Mouse (Mus musculus) CD8-positive naive resting alpha-beta T cell, adult 2 months (primary cell): Measurements from ENCODE around the gene Rab3gap1.

Source experiments
- DNase-seq, 2 experiments: peaks; one replicate each; pipeline ENCODE4 v3.0.0; 2022; ENCODE audit warnings: low read depth in 2 of 2, low spot score in 2 of 2

The Rab3gap1 gene

GRCm38 (mm10) chr1:127868300-127869261 lies at the start of gene Rab3gap1:
Rab3gap1 (plus strand) TSS chr1:127868773.
- DNase-seq: peak; percentile 87 to 92

GRCm38 (mm10) chr1:127827325-127827724 lies 41.2 kb upstream of the Rab3gap1 start:
- peak; percentile 40 to 55 for DNase-seq

- DNase-seq: peak; percentile 68 to 73
These were observed 38.2 kb upstream of the Rab3gap1 start for GRCm38 (mm10) chr1:127830215-127830921.

GRCm38 (mm10) chr1:127833714-127834113 lies 34.9 kb upstream of the Rab3gap1 start:
- no peak for DNase-seq

- no peak for DNase-seq
These were observed 34.4 kb upstream of the Rab3gap1 start for GRCm38 (mm10) chr1:127834202-127834601.

- no peak for DNase-seq
These were observed 32.0 kb upstream of the Rab3gap1 start for GRCm38 (mm10) chr1:127836619-127837018.

- DNase-seq: no peak
These were observed 30.0 kb upstream of the Rab3gap1 start for GRCm38 (mm10) chr1:127838602-127839001.

GRCm38 (mm10) chr1:127845472-127845871 lies 23.1 kb upstream of the Rab3gap1 start:
- no peak for DNase-seq

- DNase-seq: no peak
These were observed 18.4 kb upstream of the Rab3gap1 start for GRCm38 (mm10) chr1:127850075-127850610.

GRCm38 (mm10) chr1:127854486-127855222 lies 13.9 kb upstream of the Rab3gap1 start, which contains the start of gene Map3k19:
Map3k19 (minus strand) TSS chr1:127855031.
- no peak for DNase-seq

GRCm38 (mm10) chr1:127858945-127859648 lies 9.5 kb upstream of the Rab3gap1 start:
- DNase-seq: no peak

- no peak for DNase-seq
These were observed 8.7 kb upstream of the Rab3gap1 start for GRCm38 (mm10) chr1:127859799-127860400.

- DNase-seq: no peak
These were observed 8.1 kb upstream of the Rab3gap1 start for GRCm38 (mm10) chr1:127860492-127860891.

GRCm38 (mm10) chr1:127861900-127862299 lies 6.7 kb upstream of the Rab3gap1 start:
- no peak for DNase-seq

- DNase-seq: no peak
These were observed 4.8 kb upstream of the Rab3gap1 start for GRCm38 (mm10) chr1:127863806-127864205.

GRCm38 (mm10) chr1:127869276-127869675 lies 703 bp downstream of the Rab3gap1 start:
- no peak for DNase-seq

GRCm38 (mm10) chr1:127899401-127899800 lies 30.8 kb downstream of the Rab3gap1 start:
- no peak for DNase-seq

GRCm38 (mm10) chr1:127904774-127905385 lies 36.3 kb downstream of the Rab3gap1 start:
- DNase-seq: no peak

- no peak for DNase-seq
These were observed 44.5 kb downstream of the Rab3gap1 start for GRCm38 (mm10) chr1:127913116-127913515.
